Mouse (Mus musculus): ENCODE data around the gene Kcnk16.

DNA sequence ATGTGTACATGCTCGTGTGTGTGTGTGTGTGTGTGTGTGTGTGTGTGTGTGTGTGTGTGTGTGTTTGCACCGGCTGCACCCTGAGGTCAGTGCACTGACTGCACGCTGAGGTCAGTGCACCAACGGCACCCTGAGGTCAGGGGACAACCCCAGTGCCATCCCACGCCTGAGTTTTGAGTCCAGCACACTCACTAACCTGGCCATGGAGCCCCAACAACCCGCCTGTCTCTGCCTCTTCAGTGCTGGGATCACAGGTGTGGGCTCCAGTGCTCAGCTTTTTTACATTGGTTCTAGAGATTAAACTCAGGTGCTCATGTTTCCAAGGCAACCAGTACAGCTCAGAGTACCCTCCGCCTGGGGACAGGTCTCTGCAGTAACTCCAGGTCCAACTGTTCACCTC, 42.5 kb downstream of the Kcnk16 start:
- TF ChIP-seq CTCF (IDR thresholded peaks at IDR 0.05; ENCODE audit: control insufficient read depth, insufficient read depth, insufficient read length): no peak
- TF ChIP-seq MAX (IDR thresholded peaks at IDR 0.05): no peak
- no peak for TF ChIP-seq CEBPB (IDR thresholded peaks at IDR 0.05; ENCODE audit: low read depth)

Measured in C2C12 (cell line).